Mouse (Mus musculus): ENCODE data around the gene Tmem238. TPM values are rescaled to one million over a fixed set of nuclear protein-coding genes. Genes with fewer than 3 reads are reported as not detected.

Tmem238 gene
- total RNA-seq, 1 experiment = 13.0 TPM

DNA sequence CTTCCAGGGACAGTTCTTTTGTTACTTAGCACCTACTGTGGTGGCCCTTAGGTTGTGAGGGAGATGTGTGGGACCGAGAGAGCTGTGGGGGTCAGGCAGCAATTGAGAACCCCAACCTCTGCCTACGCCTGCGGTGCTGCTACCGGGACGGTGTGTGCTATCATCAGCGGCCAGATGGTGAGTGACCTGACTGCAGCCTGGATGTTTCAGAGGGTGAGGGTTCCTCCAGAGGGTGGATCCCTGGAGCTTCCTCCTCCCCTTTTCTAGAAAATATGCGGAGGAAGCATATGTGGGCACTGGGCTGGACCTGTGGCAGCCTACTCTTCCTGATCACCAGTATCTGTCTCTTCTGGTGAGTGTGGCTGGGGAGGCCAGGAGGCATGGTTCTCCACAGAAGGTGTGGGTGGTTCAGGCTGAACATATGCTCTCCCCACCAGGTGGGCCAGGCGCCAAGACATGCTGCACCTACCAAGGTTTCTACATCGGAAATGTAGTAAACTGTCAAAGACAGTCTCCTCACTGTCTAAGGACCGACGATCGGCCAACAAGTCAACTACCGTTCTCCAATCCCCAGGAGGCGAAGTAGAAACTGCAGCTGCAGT, 5.7 kb downstream of the Tmem238 start:
- no peak overlapping the region for H3K9ac ChIP-seq (ENCODE audit: insufficient read depth, low read depth, low read length, poor library complexity, severe bottlenecking)
- in situ Hi-C loops (cut with MboI; ENCODE audit: low sequenced_read_pairs in 2 of 2, unreplicated experiment in 2 of 2) = no loop called here
- H3K4me3 ChIP-seq (ENCODE audit: insufficient read depth in 1 of 2, low read depth in 1 of 2, low read length in 2 of 2, poor library complexity in 1 of 2, severe bottlenecking in 1 of 2) = no peak overlapping the region
- no peak for TF ChIP-seq ZC3H11A (IDR thresholded peaks at IDR 0.05; ENCODE audit: borderline replicate concordance, low read depth, low read length)
- TF ChIP-seq MAFK (IDR thresholded peaks at IDR 0.05; ENCODE audit: insufficient read depth, low read depth, low read length) = no peak
- TF ChIP-seq CHD2 (IDR thresholded peaks at IDR 0.05; ENCODE audit: low read depth, low read length) = no peak
- TF ChIP-seq HCFC1 (IDR thresholded peaks at IDR 0.05; ENCODE audit: borderline replicate concordance, insufficient read depth, low read length) = no peak
- TF ChIP-seq ZNF384 (IDR thresholded peaks at IDR 0.05; ENCODE audit: low read depth, low read length) = no peak
- no peaks in the 10 kb centered on the region for H3K9me3 ChIP-seq (ENCODE audit: control insufficient read depth, insufficient read depth, low read depth, low read length)
- no peak overlapping the region for H3K27ac ChIP-seq (ENCODE audit: insufficient read depth, low read depth, low read length, poor library complexity, severe bottlenecking)
- peaks cover 0 to 4% of the 10 kb centered on the region in 2 experiments; a peak in 1 of 4 replicates for H3K4me1 ChIP-seq (ENCODE audit: control insufficient read depth in 2 of 2, insufficient read depth in 2 of 2, low read length in 2 of 2, poor library complexity in 1 of 2)
- peaks cover 10% of the 10 kb centered on the region; the same call in 1 of the 2 replicates for H3K36me3 ChIP-seq (ENCODE audit: control insufficient read depth, insufficient read depth, low read length, poor library complexity, severe bottlenecking)
- no peak for DNase-seq (ENCODE audit: low read depth, low spot score)

DNA sequence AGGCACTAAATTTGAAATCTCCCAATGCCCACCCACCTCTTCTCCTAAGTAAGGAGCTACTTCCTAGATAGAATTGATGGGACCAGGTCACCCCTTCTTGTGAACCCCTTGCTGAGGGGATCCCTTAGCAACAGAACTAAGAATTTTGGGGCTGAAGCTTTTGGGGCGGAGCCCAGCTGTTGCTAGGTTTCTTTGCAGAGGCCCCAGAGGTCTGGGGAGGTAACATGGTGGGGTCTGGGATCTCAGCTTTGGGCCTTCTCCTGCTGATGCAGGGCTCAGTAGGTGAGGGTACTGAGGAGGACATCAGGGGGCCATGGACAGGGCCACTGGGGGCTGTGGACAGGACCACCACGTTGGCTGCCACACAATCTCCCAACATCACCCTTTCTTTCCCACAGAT, 6.7 kb downstream of the Tmem238 start, which contains the start of the genes Il11 and Tmem190:
Gene Il11 (minus strand): TSS at position 101 of the 400 bp plus-strand sequence.
Gene Tmem190 (plus strand): TSS at position 179 of the 400 bp plus-strand sequence.
- H3K27ac ChIP-seq (ENCODE audit: insufficient read depth, low read depth, low read length, poor library complexity, severe bottlenecking) = no peak within 1 kb of the TSS

DNA sequence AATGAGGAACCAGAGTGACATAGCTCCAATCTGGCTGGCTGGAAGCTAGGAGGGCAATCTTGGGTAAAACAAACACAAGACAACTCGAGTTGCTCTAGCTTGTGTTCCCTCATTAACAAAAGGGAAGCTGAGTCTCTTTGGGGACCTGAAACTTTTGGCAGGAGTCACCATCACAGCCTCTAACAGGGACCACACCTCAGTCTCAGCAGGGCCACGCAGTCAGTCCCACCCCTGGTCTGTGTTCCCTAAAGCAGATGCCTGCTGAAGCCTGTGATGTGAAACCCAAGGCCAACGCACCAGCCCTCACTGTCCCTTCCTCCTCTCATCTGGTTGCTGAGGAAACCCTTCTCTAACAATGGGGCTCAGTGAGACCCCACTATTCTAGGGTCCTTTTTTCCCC, 7.3 kb downstream of the Tmem238 start:
- Histone ChIP-seq H3K27ac (ENCODE audit: insufficient read depth, low read depth, low read length, poor library complexity, severe bottlenecking) (no peak overlapping the region), H3K4me1 (ENCODE audit: control insufficient read depth in 2 of 2, insufficient read depth in 2 of 2, low read length in 2 of 2, poor library complexity in 1 of 2) (peaks cover 2 to 10% of the 10 kb centered on the region in 2 experiments; a peak in 2 of 4 replicates), H3K4me3 (ENCODE audit: insufficient read depth in 1 of 2, low read depth in 1 of 2, low read length in 2 of 2, poor library complexity in 1 of 2, severe bottlenecking in 1 of 2) (no peak overlapping the region), H3K9ac (ENCODE audit: insufficient read depth, low read depth, low read length, poor library complexity, severe bottlenecking) (no peak overlapping the region), H3K36me3 (ENCODE audit: control insufficient read depth, insufficient read depth, low read length, poor library complexity, severe bottlenecking) (peaks cover 10% of the 10 kb centered on the region; the same call in 1 of the 2 replicates), H3K9me3 (ENCODE audit: control insufficient read depth, insufficient read depth, low read depth, low read length) (no peaks in the 10 kb centered on the region)
- TF ChIP-seq HCFC1 (IDR thresholded peaks at IDR 0.05; ENCODE audit: borderline replicate concordance, insufficient read depth, low read length) (no peak), ZC3H11A (IDR thresholded peaks at IDR 0.05; ENCODE audit: borderline replicate concordance, low read depth, low read length) (no peak), ZNF384 (IDR thresholded peaks at IDR 0.05; ENCODE audit: low read depth, low read length) (no peak), CHD2 (IDR thresholded peaks at IDR 0.05; ENCODE audit: low read depth, low read length) (no peak), MAFK (IDR thresholded peaks at IDR 0.05; ENCODE audit: insufficient read depth, low read depth, low read length) (no peak)
- no peak for DNase-seq (ENCODE audit: low read depth, low spot score)
- in situ Hi-C loops (cut with MboI; ENCODE audit: low sequenced_read_pairs in 2 of 2, unreplicated experiment in 2 of 2) = no loop called here

More for the DNA sequence above, 6.7 kb downstream of the Tmem238 start, which contains the start of the genes Il11 and Tmem190:
- in situ Hi-C loops (cut with MboI; ENCODE audit: low sequenced_read_pairs in 2 of 2, unreplicated experiment in 2 of 2) = no loop called here
- Histone ChIP-seq H3K4me3 (ENCODE audit: insufficient read depth in 1 of 2, low read depth in 1 of 2, low read length in 2 of 2, poor library complexity in 1 of 2, severe bottlenecking in 1 of 2) (no peak within 1 kb of the TSS), H3K9ac (ENCODE audit: insufficient read depth, low read depth, low read length, poor library complexity, severe bottlenecking) (no peak within 1 kb of the TSS), H3K9me3 (ENCODE audit: control insufficient read depth, insufficient read depth, low read depth, low read length) (no peaks in the 10 kb centered on the region), H3K36me3 (ENCODE audit: control insufficient read depth, insufficient read depth, low read length, poor library complexity, severe bottlenecking) (peaks cover 10% of the 10 kb centered on the region; the same call in 1 of the 2 replicates), H3K4me1 (ENCODE audit: control insufficient read depth in 2 of 2, insufficient read depth in 2 of 2, low read length in 2 of 2, poor library complexity in 1 of 2) (peaks cover 2 to 6% of the 10 kb centered on the region in 2 experiments; a peak in 2 of 4 replicates)
- no peak for DNase-seq (ENCODE audit: low read depth, low spot score)
- TF ChIP-seq ZC3H11A (IDR thresholded peaks at IDR 0.05; ENCODE audit: borderline replicate concordance, low read depth, low read length) = no peak

- Histone ChIP-seq H3K27ac (ENCODE audit: insufficient read depth, low read depth, low read length, poor library complexity, severe bottlenecking) (no peak overlapping the region), H3K9ac (ENCODE audit: insufficient read depth, low read depth, low read length, poor library complexity, severe bottlenecking) (no peak overlapping the region), H3K36me3 (ENCODE audit: control insufficient read depth, insufficient read depth, low read length, poor library complexity, severe bottlenecking) (peaks cover 7% of the 10 kb centered on the region; the same call in 1 of the 2 replicates), H3K4me1 (ENCODE audit: control insufficient read depth in 2 of 2, insufficient read depth in 2 of 2, low read length in 2 of 2, poor library complexity in 1 of 2) (peaks cover 5 to 10% of the 10 kb centered on the region in 2 experiments; a peak in 3 of 4 replicates), H3K4me3 (ENCODE audit: insufficient read depth in 1 of 2, low read depth in 1 of 2, low read length in 2 of 2, poor library complexity in 1 of 2, severe bottlenecking in 1 of 2) (no peak overlapping the region), H3K9me3 (ENCODE audit: control insufficient read depth, insufficient read depth, low read depth, low read length) (no peaks in the 10 kb centered on the region)
- no peak for TF ChIP-seq HCFC1 (IDR thresholded peaks at IDR 0.05; ENCODE audit: borderline replicate concordance, insufficient read depth, low read length)
- no peak for TF ChIP-seq ZNF384 (IDR thresholded peaks at IDR 0.05; ENCODE audit: low read depth, low read length)
- TF ChIP-seq CHD2 (IDR thresholded peaks at IDR 0.05; ENCODE audit: low read depth, low read length) = no peak
- TF ChIP-seq ZC3H11A (IDR thresholded peaks at IDR 0.05; ENCODE audit: borderline replicate concordance, low read depth, low read length) = no peak
- TF ChIP-seq MAFK (IDR thresholded peaks at IDR 0.05; ENCODE audit: insufficient read depth, low read depth, low read length) = no peak
- DNase-seq (ENCODE audit: low read depth, low spot score) = no peak
- in situ Hi-C loops (cut with MboI; ENCODE audit: low sequenced_read_pairs in 2 of 2, unreplicated experiment in 2 of 2) = no loop called here
These were observed 9.5 kb downstream of the Tmem238 start for GRCm38 (mm10) chr7:4779921-4780320.
